Mouse (Mus musculus) lung, postnatal 0 days (tissue): ENCODE measurements at regions not wholly inside any gene's neighbourhood (a gene's known extent, or its start where the extent isn't known, plus 50 kb on each side); places are given as distances from the start of the nearest gene placed in this dataset.

Source experiments
- CTCF ChIP-seq: IDR thresholded peaks from 2 replicates; pipeline ENCODE4 v1.5.1; 2016; ENCODE audit warnings: antibody characterized with exemption, mild to moderate bottlenecking
- EP300 ChIP-seq: IDR thresholded peaks from 2 replicates; pipeline ENCODE4 v1.6.1; 2016; ENCODE audit warnings: antibody characterized with exemption, mild to moderate bottlenecking, control low read depth

- no peak for TF ChIP-seq CTCF
- TF ChIP-seq EP300, result no peak
Measured at GRCm38 (mm10) chr10:66491850-66492249, 604.1 kb upstream of the Jmjd1c start.
